Mouse (Mus musculus): ENCODE data around the gene Gm7137. TPM values are rescaled to one million over a fixed set of nuclear protein-coding genes. Genes with fewer than 3 reads are reported as not detected.
"Not testable (repeated sequence)": the region's sequence is repeated elsewhere in the genome, so short reads cannot be mapped to it uniquely, and the experiment has no call there.

Gm7137 gene
- polyA plus RNA-seq, 1 experiment = not detected

GRCm38 (mm10) chr10:77797677-77798076 is 9.7 kb upstream of the Gm7137 start:
- no peak overlapping the region for H3K4me3 ChIP-seq (ENCODE audit: insufficient read depth, low read length)
- H3K4me1 ChIP-seq (ENCODE audit: control insufficient read depth, insufficient read depth, low read length) = no peaks in the 10 kb centered on the region
- H3K27ac ChIP-seq (ENCODE audit: insufficient read depth, low read length) = no peak overlapping the region
- TF ChIP-seq CTCF (IDR thresholded peaks at IDR 0.05; ENCODE audit: borderline replicate concordance, insufficient read depth, low read length) = no peak
- no peak for TF ChIP-seq POLR2A (IDR thresholded peaks at IDR 0.05; ENCODE audit: low read depth, low read length)

GRCm38 (mm10) chr10:77794976-77795375 is 7.0 kb upstream of the Gm7137 start, which contains the start of gene Gm9639:
Gm9639 (minus strand) TSS chr10:77795076.
- no peaks in the 10 kb centered on the region for H3K4me1 ChIP-seq (ENCODE audit: control insufficient read depth, insufficient read depth, low read length)
- no peak for TF ChIP-seq POLR2A (IDR thresholded peaks at IDR 0.05; ENCODE audit: low read depth, low read length)
- no peak for TF ChIP-seq CTCF (IDR thresholded peaks at IDR 0.05; ENCODE audit: borderline replicate concordance, insufficient read depth, low read length)
- no peak within 1 kb of the TSS for H3K27ac ChIP-seq (ENCODE audit: insufficient read depth, low read length)
- H3K4me3 ChIP-seq (ENCODE audit: insufficient read depth, low read length) = no peak within 1 kb of the TSS

- Histone ChIP-seq H3K4me3 (ENCODE audit: insufficient read depth, low read length) (no peak overlapping the region), H3K4me1 (ENCODE audit: control insufficient read depth, insufficient read depth, low read length) (no peaks in the 10 kb centered on the region), H3K27ac (ENCODE audit: insufficient read depth, low read length) (no peak overlapping the region)
- TF ChIP-seq POLR2A (IDR thresholded peaks at IDR 0.05; ENCODE audit: low read depth, low read length) (no peak), CTCF (IDR thresholded peaks at IDR 0.05; ENCODE audit: borderline replicate concordance, insufficient read depth, low read length) (no peak)
Measured at GRCm38 (mm10) chr10:77788621-77789020, 621 bp upstream of the Gm7137 start.

DNA sequence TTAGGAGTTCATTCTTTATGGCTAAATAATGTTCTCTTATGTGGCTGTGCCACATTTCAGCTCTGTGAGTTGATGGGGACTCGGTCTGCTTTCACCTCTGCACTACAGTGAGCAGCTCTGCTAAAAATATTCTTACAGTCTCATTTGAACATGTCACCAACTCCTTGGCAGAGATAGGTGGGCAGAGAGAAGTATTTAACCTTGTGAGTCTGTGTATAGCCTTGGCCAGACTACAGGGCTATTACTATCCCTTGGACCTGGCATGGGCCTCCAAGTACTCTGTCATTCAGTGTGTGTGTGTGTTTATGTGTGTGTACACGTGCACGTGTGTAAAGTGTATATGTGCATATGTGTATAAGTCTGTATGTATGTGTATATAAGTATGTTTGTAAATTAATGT is 4.6 kb downstream of the Gm7137 start:
- not testable (repeated sequence) for H3K4me3 ChIP-seq (ENCODE audit: insufficient read depth, low read length)

DNA sequence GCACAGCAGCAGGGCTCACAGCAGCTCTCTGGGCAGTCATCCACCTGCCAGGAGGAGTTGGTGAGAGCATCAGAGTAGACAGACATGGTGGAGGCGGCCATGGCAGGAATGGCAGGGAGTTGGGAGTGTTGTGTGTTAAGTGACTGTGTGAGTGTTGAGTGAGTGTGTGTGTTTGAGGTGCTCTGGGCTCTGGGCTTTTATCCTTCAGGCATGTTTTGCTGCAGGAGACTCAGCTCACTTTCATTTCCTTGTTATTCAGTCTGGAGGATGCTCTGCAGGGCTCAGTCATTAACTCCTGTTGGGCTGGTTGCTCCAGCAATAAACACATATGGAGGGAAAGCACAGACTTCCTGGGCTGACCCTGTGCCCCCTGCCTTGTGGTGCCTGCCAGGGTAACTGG is 5.6 kb downstream of the Gm7137 start, which contains the start of gene Gm3250:
Gene Gm3250, minus strand, starts transcription at position 101 of the 400 bp plus-strand sequence.
- H3K4me3 ChIP-seq (ENCODE audit: insufficient read depth, low read length); H3K27ac ChIP-seq (ENCODE audit: insufficient read depth, low read length); H3K4me1 ChIP-seq (ENCODE audit: control insufficient read depth, insufficient read depth, low read length): not testable (repeated sequence)

More for the DNA sequence above, 4.6 kb downstream of the Gm7137 start:
- H3K4me1 ChIP-seq (ENCODE audit: control insufficient read depth, insufficient read depth, low read length); H3K27ac ChIP-seq (ENCODE audit: insufficient read depth, low read length): not testable (repeated sequence)

GRCm38 (mm10) chr10:77776844-77777243 is 11.2 kb downstream of the Gm7137 start, which contains the start of gene Gm7138:
Gm7138 (minus strand) TSS chr10:77776944.
- H3K4me3 ChIP-seq (ENCODE audit: insufficient read depth, low read length); H3K4me1 ChIP-seq (ENCODE audit: control insufficient read depth, insufficient read depth, low read length); H3K27ac ChIP-seq (ENCODE audit: insufficient read depth, low read length): not testable (repeated sequence)

- H3K27ac ChIP-seq (ENCODE audit: insufficient read depth, low read length); H3K4me1 ChIP-seq (ENCODE audit: control insufficient read depth, insufficient read depth, low read length); H3K4me3 ChIP-seq (ENCODE audit: insufficient read depth, low read length): not testable (repeated sequence)
Measured at GRCm38 (mm10) chr10:77772142-77772541, 15.9 kb downstream of the Gm7137 start.

GRCm38 (mm10) chr10:77771225-77771624 is 16.8 kb downstream of the Gm7137 start, which contains the start of gene Gm3238:
Gm3238 (minus strand) TSS chr10:77771325.
- H3K4me3 ChIP-seq (ENCODE audit: insufficient read depth, low read length); H3K27ac ChIP-seq (ENCODE audit: insufficient read depth, low read length); H3K4me1 ChIP-seq (ENCODE audit: control insufficient read depth, insufficient read depth, low read length): not testable (repeated sequence)

DNA sequence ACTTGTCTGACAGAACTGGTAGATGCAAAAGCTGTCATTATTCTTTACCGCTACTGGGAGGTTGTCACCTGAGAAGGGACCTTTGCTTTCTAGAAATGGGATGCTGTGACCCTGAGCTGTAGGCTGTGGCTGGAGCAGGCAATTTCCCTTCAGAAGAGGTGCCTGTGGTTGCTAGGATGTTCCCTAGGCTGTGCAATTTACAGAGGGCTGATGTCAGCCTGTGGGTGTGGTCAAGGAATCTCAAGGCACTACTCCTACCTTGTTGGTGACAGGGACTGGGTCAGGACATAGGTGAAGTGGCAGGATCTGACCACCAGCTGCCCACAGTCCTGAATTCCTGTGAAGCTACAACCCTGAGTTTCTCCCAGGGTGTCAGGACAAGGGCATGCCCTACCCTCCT is 18.3 kb downstream of the Gm7137 start:
- H3K27ac ChIP-seq (ENCODE audit: insufficient read depth, low read length) = no peak overlapping the region
- no peaks in the 10 kb centered on the region for H3K4me1 ChIP-seq (ENCODE audit: control insufficient read depth, insufficient read depth, low read length)
- TF ChIP-seq CTCF (IDR thresholded peaks at IDR 0.05; ENCODE audit: borderline replicate concordance, insufficient read depth, low read length) (no peak), POLR2A (IDR thresholded peaks at IDR 0.05; ENCODE audit: low read depth, low read length) (no peak)
- no peak overlapping the region for H3K4me3 ChIP-seq (ENCODE audit: insufficient read depth, low read length)

- not testable (repeated sequence) for H3K4me1 ChIP-seq (ENCODE audit: control insufficient read depth, insufficient read depth, low read length); H3K4me3 ChIP-seq (ENCODE audit: insufficient read depth, low read length); H3K27ac ChIP-seq (ENCODE audit: insufficient read depth, low read length)
Measured at GRCm38 (mm10) chr10:77759582-77759981, 28.4 kb downstream of the Gm7137 start, which contains the start of gene Gm3233. Gm3233 (minus strand) TSS chr10:77759682.

- H3K4me3 ChIP-seq (ENCODE audit: insufficient read depth, low read length) = no peak overlapping the region
- H3K27ac ChIP-seq (ENCODE audit: insufficient read depth, low read length) = no peak overlapping the region
- TF ChIP-seq CTCF (IDR thresholded peaks at IDR 0.05; ENCODE audit: borderline replicate concordance, insufficient read depth, low read length) = no peak
- TF ChIP-seq POLR2A (IDR thresholded peaks at IDR 0.05; ENCODE audit: low read depth, low read length) = no peak
- no peaks in the 10 kb centered on the region for H3K4me1 ChIP-seq (ENCODE audit: control insufficient read depth, insufficient read depth, low read length)
Measured at GRCm38 (mm10) chr10:77753448-77753847, 34.6 kb downstream of the Gm7137 start.

- H3K27ac ChIP-seq (ENCODE audit: insufficient read depth, low read length); H3K4me3 ChIP-seq (ENCODE audit: insufficient read depth, low read length): not testable (repeated sequence)
Measured at GRCm38 (mm10) chr10:77752312-77752711, 35.7 kb downstream of the Gm7137 start.

GRCm38 (mm10) chr10:77751254-77751653 is 36.7 kb downstream of the Gm7137 start, which contains the start of gene Gm9736:
Gm9736 (minus strand) TSS chr10:77751354.
- H3K4me3 ChIP-seq (ENCODE audit: insufficient read depth, low read length); H3K4me1 ChIP-seq (ENCODE audit: control insufficient read depth, insufficient read depth, low read length); H3K27ac ChIP-seq (ENCODE audit: insufficient read depth, low read length): not testable (repeated sequence)

More at GRCm38 (mm10) chr10:77752312-77752711, 35.7 kb downstream of the Gm7137 start:
- H3K4me1 ChIP-seq (ENCODE audit: control insufficient read depth, insufficient read depth, low read length) = not testable (repeated sequence)

- H3K4me1 ChIP-seq (ENCODE audit: control insufficient read depth, insufficient read depth, low read length); H3K27ac ChIP-seq (ENCODE audit: insufficient read depth, low read length); H3K4me3 ChIP-seq (ENCODE audit: insufficient read depth, low read length): not testable (repeated sequence)
Measured at GRCm38 (mm10) chr10:77750686-77751085, 37.3 kb downstream of the Gm7137 start.

DNA sequence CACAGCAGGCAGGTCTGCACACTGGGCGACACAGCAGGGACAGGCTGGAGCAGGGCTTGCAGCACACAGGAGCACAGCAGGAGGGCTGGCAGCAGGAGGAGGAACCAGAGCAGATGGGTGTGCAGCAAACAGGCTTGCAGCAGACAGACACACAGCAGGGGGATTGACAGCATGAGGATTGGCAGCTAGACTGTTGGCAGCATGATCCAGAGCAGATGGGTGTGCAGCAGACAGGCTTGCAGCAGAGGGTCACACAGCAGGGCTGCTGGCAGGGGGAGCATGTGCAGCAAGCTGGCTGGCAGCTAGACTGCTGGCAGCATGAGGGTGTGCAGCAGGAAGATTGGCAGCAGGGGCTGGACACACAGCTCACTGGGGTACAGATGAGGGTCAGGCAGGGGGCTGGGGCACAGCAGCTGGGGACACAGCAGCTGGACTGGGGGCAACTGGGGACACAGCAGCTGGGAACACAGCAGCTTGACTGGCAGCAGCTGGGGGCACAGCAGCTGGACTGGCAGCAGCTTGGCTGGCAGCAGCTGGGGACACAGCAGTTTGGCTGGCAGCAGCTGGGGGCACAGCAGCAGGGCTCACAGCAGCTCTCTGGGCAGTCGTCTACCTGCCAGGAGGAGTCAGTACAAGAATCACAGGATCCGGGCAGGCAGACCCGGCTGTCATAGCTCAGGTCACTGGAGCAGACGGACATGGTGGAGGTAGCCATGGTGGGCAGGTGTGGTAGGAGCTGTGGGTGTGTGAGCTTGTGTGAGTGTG is 45.9 kb downstream of the Gm7137 start, which contains the start of gene Gm18596:
Gene Gm18596, minus strand, starts transcription at position 715 of the 765 bp plus-strand sequence.
- H3K4me3 ChIP-seq (ENCODE audit: insufficient read depth, low read length); H3K4me1 ChIP-seq (ENCODE audit: control insufficient read depth, insufficient read depth, low read length); H3K27ac ChIP-seq (ENCODE audit: insufficient read depth, low read length): not testable (repeated sequence)
